Mouse (Mus musculus): Measurements from ENCODE around the gene Chrna5. TPM values are rescaled to one million over a fixed set of nuclear protein-coding genes. Genes with fewer than 3 reads are reported as not detected.

Chrna5 gene
- polyA plus RNA-seq, 1 experiment from 2014 or later, result 0.21 TPM

DNA sequence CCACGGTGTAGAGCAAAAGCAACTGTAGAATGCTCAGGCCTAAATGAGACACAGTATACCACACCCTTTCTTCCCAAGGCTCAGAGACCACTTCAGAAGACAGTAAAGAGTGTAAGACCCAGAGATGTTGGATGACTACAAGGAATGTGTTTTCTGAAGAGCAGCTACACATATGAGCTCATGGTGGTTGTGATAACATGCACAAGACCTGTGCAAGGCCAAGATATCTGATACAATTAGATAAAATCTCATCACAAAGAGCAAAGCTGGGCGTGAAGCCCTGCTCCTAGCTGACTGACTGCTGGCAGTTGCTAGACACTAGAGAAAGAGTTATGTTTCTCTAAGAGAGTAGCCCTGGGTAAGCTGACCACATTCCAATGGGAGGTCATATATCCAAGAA lies 29.0 kb downstream of the Chrna5 start:
- 78% methylated on average over 2 of the region's 2 CpGs for WGBS
- H3K4me2 ChIP-seq (ENCODE audit: low read depth, low read length), result no peak overlapping the region
- H3K9ac ChIP-seq (ENCODE audit: low read depth, low read length), result no peak overlapping the region
- no peak for ATAC-seq
- no peaks in the 10 kb centered on the region for H3K9me3 ChIP-seq (ENCODE audit: control insufficient read depth, low read length)
- no peaks in the 10 kb centered on the region for H3K36me3 ChIP-seq (ENCODE audit: control insufficient read depth, insufficient read depth, low read length)
- H3K27ac ChIP-seq (ENCODE audit: low read length), result no peak overlapping the region
- no peaks in the 10 kb centered on the region for H3K27me3 ChIP-seq (replicated peaks; ENCODE audit: control insufficient read depth, insufficient read depth, low read length)
- H3K4me3 ChIP-seq (ENCODE audit: low read length), result no peak overlapping the region
- H3K4me1 ChIP-seq (ENCODE audit: control insufficient read depth, insufficient read depth, low read length), result no peaks in the 10 kb centered on the region

GRCm38 (mm10) chr9:55010588-55011350 lies 30.1 kb downstream of the Chrna5 start:
- H3K4me2 ChIP-seq (ENCODE audit: low read depth, low read length), result no peak overlapping the region
- no peak overlapping the region for H3K9ac ChIP-seq (ENCODE audit: low read depth, low read length)
- 29% methylated on average over 6 of the region's 6 CpGs for WGBS
- H3K4me3 ChIP-seq (ENCODE audit: low read length), result no peak overlapping the region
- no peak overlapping the region for H3K27ac ChIP-seq (ENCODE audit: low read length)
- H3K4me1 ChIP-seq (ENCODE audit: control insufficient read depth, insufficient read depth, low read length), result no peaks in the 10 kb centered on the region
- peak; percentile 67 for ATAC-seq
- no peaks in the 10 kb centered on the region for H3K27me3 ChIP-seq (replicated peaks; ENCODE audit: control insufficient read depth, insufficient read depth, low read length)
- no peaks in the 10 kb centered on the region for H3K9me3 ChIP-seq (ENCODE audit: control insufficient read depth, low read length)
- no peaks in the 10 kb centered on the region for H3K36me3 ChIP-seq (ENCODE audit: control insufficient read depth, insufficient read depth, low read length)

DNA sequence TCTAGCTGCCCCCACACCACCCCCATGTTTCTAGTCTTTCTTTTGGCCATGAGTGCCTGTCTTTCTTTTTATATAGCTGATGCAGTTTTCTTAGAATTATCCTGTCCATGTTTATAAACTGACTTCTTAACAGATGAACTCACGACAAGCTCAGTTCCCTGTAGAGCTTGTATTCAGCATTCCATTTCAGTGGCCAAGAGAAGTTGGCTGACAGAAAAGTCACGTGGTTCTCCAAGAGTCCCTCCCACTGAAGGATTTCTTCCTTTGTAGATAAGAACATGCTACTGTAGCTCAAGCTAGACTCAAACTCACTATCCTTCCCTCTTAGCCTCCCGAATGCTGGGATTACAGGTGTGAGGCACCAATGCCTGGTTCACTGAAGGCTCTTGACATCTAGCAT lies 36.2 kb downstream of the Chrna5 start:
- no peak overlapping the region for H3K9ac ChIP-seq (ENCODE audit: low read depth, low read length)
- no peaks in the 10 kb centered on the region for H3K36me3 ChIP-seq (ENCODE audit: control insufficient read depth, insufficient read depth, low read length)
- no peaks in the 10 kb centered on the region for H3K9me3 ChIP-seq (ENCODE audit: control insufficient read depth, low read length)
- 70% methylated on average over 3 of the region's 3 CpGs for WGBS
- H3K27ac ChIP-seq (ENCODE audit: low read length), result no peak overlapping the region
- no peak overlapping the region for H3K4me3 ChIP-seq (ENCODE audit: low read length)
- H3K4me2 ChIP-seq (ENCODE audit: low read depth, low read length), result no peak overlapping the region
- H3K27me3 ChIP-seq (replicated peaks; ENCODE audit: control insufficient read depth, insufficient read depth, low read length), result no peaks in the 10 kb centered on the region
- ATAC-seq, result no peak
- H3K4me1 ChIP-seq (ENCODE audit: control insufficient read depth, insufficient read depth, low read length), result no peaks in the 10 kb centered on the region

DNA sequence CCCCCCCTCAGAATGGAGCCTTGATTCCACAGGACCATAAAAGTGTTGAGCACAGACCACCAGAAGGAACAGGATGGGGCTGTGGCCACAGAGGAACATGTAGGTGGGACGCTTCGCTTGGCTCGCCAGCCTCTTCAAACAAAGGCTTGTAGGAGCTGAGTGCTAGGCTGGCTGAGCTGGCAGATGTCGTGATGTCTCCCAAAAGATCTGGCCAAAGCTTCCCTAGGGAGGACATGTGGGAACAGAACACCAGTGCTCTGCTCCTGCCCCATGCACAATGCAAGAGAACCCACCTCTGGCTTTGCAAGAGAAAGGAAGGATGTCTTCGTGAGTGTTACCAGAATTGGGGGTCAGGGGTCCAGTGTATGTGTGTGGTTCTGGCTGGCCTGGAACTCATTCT lies 42.6 kb downstream of the Chrna5 start:
- no peaks in the 10 kb centered on the region for H3K9me3 ChIP-seq (ENCODE audit: control insufficient read depth, low read length)
- H3K4me1 ChIP-seq (ENCODE audit: control insufficient read depth, insufficient read depth, low read length), result peaks cover 9% of the 10 kb centered on the region; the same call in 1 of the 2 replicates
- no peak overlapping the region for H3K27ac ChIP-seq (ENCODE audit: low read length)
- no peaks in the 10 kb centered on the region for H3K36me3 ChIP-seq (ENCODE audit: control insufficient read depth, insufficient read depth, low read length)
- peaks cover 32% of the 10 kb centered on the region for H3K27me3 ChIP-seq (replicated peaks; ENCODE audit: control insufficient read depth, insufficient read depth, low read length)
- H3K4me2 ChIP-seq (ENCODE audit: low read depth, low read length), result no peak overlapping the region
- WGBS, result 77% methylated on average over 5 of the region's 5 CpGs
- no peak overlapping the region for H3K4me3 ChIP-seq (ENCODE audit: low read length)
- ATAC-seq, result no peak
- no peak overlapping the region for H3K9ac ChIP-seq (ENCODE audit: low read depth, low read length)

DNA sequence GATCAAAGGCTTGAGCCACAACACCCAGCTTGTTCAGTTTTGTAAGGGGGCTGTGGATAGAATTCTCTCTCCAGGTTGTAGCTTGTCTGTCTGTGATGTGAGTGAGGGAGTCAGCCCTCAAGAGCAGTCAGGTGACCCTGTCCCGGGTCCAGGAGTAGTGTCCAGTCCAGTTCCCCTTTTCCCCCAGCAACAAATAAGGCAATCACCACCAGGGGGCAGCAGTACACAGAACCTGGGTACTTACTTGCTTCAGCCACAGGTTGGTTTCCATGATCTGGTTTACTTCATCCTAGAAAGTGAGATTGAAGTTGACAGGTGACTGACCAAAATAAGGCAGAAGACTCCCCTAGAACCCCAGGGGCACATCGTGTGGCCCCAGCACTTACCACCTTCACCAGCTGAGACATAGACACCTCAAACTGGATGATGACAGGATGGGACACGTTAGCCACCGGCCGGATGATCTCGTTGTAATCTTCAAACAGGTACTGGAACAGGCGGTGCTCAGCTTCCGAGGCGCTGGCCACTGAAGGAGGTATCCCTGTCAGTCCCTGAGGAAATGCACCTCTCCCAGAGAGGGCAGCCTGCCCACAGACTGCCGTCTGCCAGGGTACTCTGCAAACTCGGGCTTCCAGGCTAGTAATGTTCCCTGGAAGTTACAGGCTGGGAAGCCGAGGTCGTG lies 43.4 kb downstream of the Chrna5 start:
- H3K4me1 ChIP-seq (ENCODE audit: control insufficient read depth, insufficient read depth, low read length), result peaks cover 9% of the 10 kb centered on the region; the same call in 1 of the 2 replicates
- no peaks in the 10 kb centered on the region for H3K36me3 ChIP-seq (ENCODE audit: control insufficient read depth, insufficient read depth, low read length)
- H3K27ac ChIP-seq (ENCODE audit: low read length), result no peak overlapping the region
- H3K9ac ChIP-seq (ENCODE audit: low read depth, low read length), result no peak overlapping the region
- ATAC-seq, result no peak
- peaks cover 32% of the 10 kb centered on the region for H3K27me3 ChIP-seq (replicated peaks; ENCODE audit: control insufficient read depth, insufficient read depth, low read length)
- no peaks in the 10 kb centered on the region for H3K9me3 ChIP-seq (ENCODE audit: control insufficient read depth, low read length)
- WGBS, result 35% methylated on average over 13 of the region's 13 CpGs
- H3K4me2 ChIP-seq (ENCODE audit: low read depth, low read length), result no peak overlapping the region
- no peak overlapping the region for H3K4me3 ChIP-seq (ENCODE audit: low read length)

- Histone ChIP-seq H3K4me1 (ENCODE audit: control insufficient read depth, insufficient read depth, low read length) (peaks cover 9% of the 10 kb centered on the region; the same call in 1 of the 2 replicates), H3K36me3 (ENCODE audit: control insufficient read depth, insufficient read depth, low read length) (no peaks in the 10 kb centered on the region), H3K9ac (ENCODE audit: low read depth, low read length) (peak overlapping the region; percentile 40), H3K4me2 (ENCODE audit: low read depth, low read length) (peak overlapping the region; percentile 48), H3K4me3 (ENCODE audit: low read length) (peak overlapping the region; percentile 37), H3K27me3 (replicated peaks; ENCODE audit: control insufficient read depth, insufficient read depth, low read length) (peaks cover 32% of the 10 kb centered on the region), H3K9me3 (ENCODE audit: control insufficient read depth, low read length) (no peaks in the 10 kb centered on the region), H3K27ac (ENCODE audit: low read length) (no peak overlapping the region)
- 12% methylated on average over 38 of the region's 38 CpGs for WGBS
- ATAC-seq, result no peak
These were observed 45.0 kb downstream of the Chrna5 start for GRCm38 (mm10) chr9:55025534-55026274.

DNA sequence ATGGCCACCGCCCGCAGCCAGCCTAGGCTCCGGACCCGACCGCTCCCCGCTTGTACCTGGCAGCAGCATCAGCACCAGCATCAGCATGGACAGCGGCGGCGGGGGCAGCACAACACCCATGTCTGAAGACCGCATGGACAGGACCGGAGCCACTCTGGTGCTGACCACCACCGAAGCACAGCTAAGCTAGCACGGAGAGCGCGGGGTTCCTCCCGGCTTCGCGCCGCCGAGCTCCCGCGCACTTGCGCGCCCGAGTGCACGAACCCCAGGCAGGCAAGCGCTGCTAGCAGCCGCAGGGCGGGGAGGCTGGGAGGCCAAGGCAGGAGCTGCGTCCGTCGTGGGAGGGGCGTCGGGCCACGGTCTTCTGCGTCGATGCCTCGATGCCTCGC lies 45.6 kb downstream of the Chrna5 start, which contains the start of gene Chrna3:
Gene Chrna3, minus strand, starts transcription at position 288 of the 389 bp plus-strand sequence.
- Histone ChIP-seq H3K9ac (ENCODE audit: low read depth, low read length) (peak within 1 kb of the TSS; percentile 40), H3K27me3 (replicated peaks; ENCODE audit: control insufficient read depth, insufficient read depth, low read length) (peaks cover 32% of the 10 kb centered on the region), H3K36me3 (ENCODE audit: control insufficient read depth, insufficient read depth, low read length) (no peaks in the 10 kb centered on the region), H3K4me1 (ENCODE audit: control insufficient read depth, insufficient read depth, low read length) (peaks cover 9% of the 10 kb centered on the region; the same call in 1 of the 2 replicates), H3K4me2 (ENCODE audit: low read depth, low read length) (peak within 1 kb of the TSS; percentile 48), H3K4me3 (ENCODE audit: low read length) (peak within 1 kb of the TSS; percentile 37), H3K9me3 (ENCODE audit: control insufficient read depth, low read length) (no peaks in the 10 kb centered on the region), H3K27ac (ENCODE audit: low read length) (no peak within 1 kb of the TSS)
- whole genome bisulfite sequencing, result 1% methylated on average over 39 of the region's 39 CpGs
- ATAC-seq, result peak; percentile 52

DNA sequence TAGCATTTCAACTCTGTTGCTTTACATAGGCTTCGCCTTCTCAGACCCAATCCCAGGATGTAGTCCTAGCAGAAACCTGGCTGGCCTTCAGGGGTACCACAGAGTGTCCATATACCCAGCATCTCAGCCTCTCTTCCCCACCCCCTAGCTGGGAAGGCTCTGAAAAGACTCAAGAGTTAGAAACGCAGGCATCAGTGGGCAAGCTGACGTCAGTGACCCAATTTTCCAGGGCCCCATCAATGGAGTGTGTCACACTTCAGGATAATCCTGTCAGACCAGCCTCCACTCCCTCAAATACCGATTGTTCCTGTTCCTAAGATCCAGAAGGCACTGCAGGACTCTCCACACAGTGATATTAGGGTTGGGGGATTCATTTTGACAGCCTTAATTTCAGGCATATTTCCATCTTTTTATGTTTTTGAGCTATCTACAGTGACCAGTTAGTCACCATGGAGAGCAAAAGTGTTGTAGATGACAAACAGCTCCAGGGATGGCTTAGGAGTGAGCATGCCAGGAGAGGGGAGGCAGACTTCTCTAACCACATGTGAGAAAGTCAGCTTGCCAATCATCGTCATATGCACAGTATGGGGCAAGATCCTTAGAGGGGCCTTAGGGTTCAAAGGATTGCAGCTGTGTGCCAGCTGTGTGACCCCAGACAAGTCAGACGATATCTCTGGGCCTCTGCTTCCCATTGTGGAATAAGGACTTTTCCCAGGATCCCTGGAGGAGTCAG lies 50.9 kb downstream of the Chrna5 start:
- Histone ChIP-seq H3K27me3 (replicated peaks; ENCODE audit: control insufficient read depth, insufficient read depth, low read length) (peaks cover 6% of the 10 kb centered on the region), H3K4me1 (ENCODE audit: control insufficient read depth, insufficient read depth, low read length) (no peaks in the 10 kb centered on the region), H3K4me2 (ENCODE audit: low read depth, low read length) (no peak overlapping the region), H3K9me3 (ENCODE audit: control insufficient read depth, low read length) (no peaks in the 10 kb centered on the region), H3K4me3 (ENCODE audit: low read length) (no peak overlapping the region), H3K9ac (ENCODE audit: low read depth, low read length) (no peak overlapping the region), H3K27ac (ENCODE audit: low read length) (no peak overlapping the region), H3K36me3 (ENCODE audit: control insufficient read depth, insufficient read depth, low read length) (no peaks in the 10 kb centered on the region)
- ATAC-seq, result no peak
- WGBS, result 55% methylated on average over 6 of the region's 6 CpGs

- 78% methylated on average over 8 of the region's 8 CpGs for WGBS
These were observed 58.3 kb downstream of the Chrna5 start for GRCm38 (mm10) chr9:55038948-55039347.

More at GRCm38 (mm10) chr9:55038948-55039347, 58.3 kb downstream of the Chrna5 start:
- Histone ChIP-seq H3K4me3 (ENCODE audit: low read length) (no peak overlapping the region), H3K9me3 (ENCODE audit: control insufficient read depth, low read length) (no peaks in the 10 kb centered on the region), H3K9ac (ENCODE audit: low read depth, low read length) (no peak overlapping the region), H3K4me1 (ENCODE audit: control insufficient read depth, insufficient read depth, low read length) (no peaks in the 10 kb centered on the region), H3K27me3 (replicated peaks; ENCODE audit: control insufficient read depth, insufficient read depth, low read length) (no peaks in the 10 kb centered on the region), H3K4me2 (ENCODE audit: low read depth, low read length) (no peak overlapping the region), H3K36me3 (ENCODE audit: control insufficient read depth, insufficient read depth, low read length) (no peaks in the 10 kb centered on the region), H3K27ac (ENCODE audit: low read length) (no peak overlapping the region)
- ATAC-seq, result no peak
